Mouse (Mus musculus) left cerebral cortex, adult 8-10 months (tissue): ENCODE measurements around the gene Man2b1. TPM values are rescaled to one million over a fixed set of nuclear protein-coding genes. Genes with fewer than 3 reads are reported as not detected.
"Not testable (repeated sequence)": the region's sequence is repeated elsewhere in the genome, so short reads cannot be mapped to it uniquely, and the experiment has no call there.

ENCODE experiments used
- DNase-seq, 2 experiments: peaks; one replicate each; pipeline ENCODE4 v3.0.0; 2022; ENCODE audit warnings: low spot score in 2 of 2
- microRNA-seq, 2 experiments: library from miRNA; unstranded; fragments of <30 nt; microRNA quantifications; one replicate each; pipeline ENCODE4 v1.2.0; 2022
- total RNA-seq, 4 experiments: library from RNA; stranded (reverse); gene quantifications; 2 replicates each; pipeline ENCODE4 v1.2.4; 2022

The Man2b1 gene
- total RNA-seq, 4 experiments from 2014 or later = 33.3 to 74.2 (median 49.2) TPM

DNA sequence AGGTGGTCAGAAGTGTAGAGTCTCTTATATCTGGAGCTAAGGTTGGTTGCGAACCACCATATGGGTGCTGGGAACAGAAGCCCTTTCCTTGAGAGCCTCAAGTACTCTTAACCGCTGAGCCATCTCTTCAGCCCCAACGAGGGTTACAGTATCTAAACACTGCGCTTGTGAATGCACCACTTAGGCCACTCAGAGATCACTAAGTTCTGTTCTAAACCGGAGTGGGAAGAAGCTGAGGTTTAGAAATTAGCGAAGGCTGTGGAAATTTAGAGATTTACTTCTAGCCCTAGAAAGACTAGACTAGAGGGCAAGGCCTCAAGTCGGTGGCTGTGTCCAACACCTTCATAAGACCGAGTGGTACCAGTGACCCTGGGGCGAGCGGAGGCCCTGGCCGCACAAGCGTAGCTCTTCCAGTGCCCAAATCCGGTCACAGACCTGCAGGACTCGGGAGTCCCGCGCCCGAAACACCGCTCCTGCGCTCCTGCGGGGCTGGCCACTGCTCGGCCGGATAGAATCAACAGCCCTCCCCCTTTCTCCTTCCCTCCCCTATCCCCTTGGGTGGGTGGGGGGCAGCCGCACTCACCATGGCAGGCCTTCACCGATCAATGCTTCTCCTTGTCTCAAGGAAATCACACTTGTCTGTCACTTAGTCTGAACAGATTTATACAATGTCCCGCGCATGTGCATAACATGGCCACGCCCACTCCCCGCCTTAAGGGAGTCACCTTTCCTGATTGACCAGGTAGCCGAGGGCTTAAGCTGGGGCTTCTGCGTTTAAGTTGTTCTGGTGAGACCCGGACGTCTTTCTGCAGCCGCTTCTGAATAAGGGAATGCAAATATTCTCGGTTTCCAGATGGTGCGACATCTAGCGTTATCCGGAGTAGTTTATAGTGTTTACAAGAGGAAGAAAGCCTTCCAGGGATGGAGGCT, 36.2 kb downstream of the Man2b1 start:
- DNase-seq = peak; percentile 68 to 85

DNA sequence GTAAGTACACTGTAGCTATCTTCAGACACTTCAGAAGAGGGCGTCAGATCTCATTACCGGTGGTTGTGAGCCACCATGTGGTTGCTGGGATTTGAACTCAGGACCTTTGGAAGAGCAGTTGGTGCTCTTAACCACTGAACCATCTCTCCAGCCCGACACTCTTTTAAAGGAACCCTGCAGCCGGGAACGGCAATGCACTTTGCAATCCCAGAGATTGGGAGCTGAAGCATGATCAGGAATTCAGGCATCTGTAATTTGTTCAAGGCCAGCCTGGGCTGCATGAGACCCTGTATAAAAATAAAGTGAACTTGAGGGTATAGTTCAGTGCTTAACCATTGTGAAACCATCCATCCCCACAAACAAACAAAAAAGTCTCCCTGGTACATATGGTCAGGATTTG, 37.2 kb downstream of the Man2b1 start:
- not testable (repeated sequence) for DNase-seq

DNA sequence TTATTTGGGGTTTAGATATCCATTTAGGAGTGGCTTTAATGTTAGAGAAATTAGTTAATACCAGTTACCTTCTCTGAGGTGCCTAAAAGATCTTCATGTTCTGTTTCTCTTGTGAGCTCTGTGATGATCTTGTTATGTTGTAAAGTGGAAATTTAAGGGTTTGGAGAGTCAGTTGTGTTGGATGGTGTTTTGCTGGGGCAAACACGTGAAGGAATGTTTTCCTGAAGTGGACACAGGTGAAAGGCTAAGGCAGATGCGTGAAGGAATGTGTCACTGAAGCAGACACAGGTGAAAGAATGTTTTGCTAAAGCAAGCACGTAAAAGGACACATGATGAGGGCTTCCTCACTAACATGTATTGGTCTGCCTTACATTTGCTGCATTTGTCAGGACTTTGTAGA, 39.9 kb downstream of the Man2b1 start, which contains the start of gene Zfp791:
Gene Zfp791 (minus strand): TSS at position 101 of the 400 bp plus-strand sequence.
- DNase-seq = no peak

DNA sequence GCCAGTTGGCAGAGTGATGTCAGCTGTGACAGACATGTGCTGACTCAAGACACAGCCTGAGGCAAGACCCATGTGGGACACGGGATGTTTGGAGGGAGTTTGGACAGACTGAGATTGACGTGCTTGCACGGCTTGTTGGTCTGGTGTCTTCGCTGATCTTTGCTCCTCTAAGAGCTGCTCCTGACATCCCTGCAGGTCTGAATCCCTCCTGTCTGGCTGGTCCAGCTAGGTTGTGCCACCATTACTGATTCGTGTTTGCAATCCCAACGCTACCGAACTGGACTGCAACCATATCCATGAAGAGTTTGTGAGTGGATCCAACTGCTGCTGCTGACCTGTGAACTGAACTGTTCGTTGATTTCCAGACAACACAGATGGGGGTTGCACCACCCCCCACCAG, 40.6 kb downstream of the Man2b1 start:
- DNase-seq = no peak

DNA sequence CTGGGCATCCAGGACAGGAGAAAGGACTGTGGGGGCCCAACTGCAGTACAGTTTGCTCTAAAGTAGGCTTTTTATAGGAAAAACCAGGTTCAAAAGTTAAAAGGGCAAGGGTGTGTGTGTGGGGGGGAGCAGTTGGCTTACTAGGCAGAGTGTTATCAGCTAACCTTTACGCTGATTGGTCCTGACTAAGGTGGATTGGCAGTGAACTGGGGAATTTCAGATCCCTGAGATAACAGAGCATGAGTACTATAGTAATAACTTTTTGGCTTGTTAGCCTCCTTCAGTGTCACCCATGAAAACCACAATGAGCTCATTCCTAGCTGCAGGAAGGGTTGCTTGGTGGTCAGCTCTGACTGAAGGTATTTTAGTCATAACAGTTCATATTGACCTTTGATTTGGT, 49.3 kb downstream of the Man2b1 start:
- no peak for DNase-seq

DNA sequence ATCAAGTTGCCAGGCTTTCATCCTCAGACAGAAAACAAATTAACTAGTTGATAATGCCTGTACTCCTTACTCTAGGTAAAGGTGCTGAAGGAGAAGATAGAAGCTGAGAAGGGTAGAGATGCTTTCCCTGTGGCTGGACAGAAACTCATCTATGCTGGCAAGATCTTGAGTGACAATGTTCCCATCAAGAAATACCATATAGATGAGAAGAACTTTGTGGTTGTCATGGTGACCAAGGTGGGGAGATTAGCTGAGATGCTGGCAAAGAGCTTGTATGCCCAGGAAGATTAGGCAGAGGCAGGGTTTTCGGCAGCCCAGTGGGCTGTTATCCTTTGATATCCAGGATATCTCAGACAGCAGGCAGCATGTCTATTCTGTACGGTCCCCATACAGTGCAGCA, 52.6 kb downstream of the Man2b1 start:
- not testable (repeated sequence) for DNase-seq

DNA sequence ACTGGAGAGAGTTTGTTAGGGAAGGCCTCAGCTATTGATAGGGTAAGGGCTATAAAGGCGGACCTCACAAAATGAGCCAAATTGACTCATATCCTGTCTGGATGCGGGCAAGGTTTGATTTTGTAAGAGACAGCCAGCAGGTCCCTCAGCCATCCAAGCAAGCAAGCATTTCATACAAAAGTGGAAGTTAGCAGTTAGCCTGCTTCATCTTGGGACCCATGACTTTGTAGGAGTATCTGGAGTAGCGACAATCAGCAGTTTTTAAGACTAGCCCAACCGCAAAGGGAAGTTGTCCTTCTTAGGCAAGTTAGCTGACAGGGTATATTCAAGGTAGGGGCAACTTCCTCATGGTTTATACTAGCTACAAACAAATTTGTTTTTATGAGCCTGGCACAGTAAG, 59.4 kb downstream of the Man2b1 start:
- DNase-seq = no peak

Small RNA genes lying within 50 kb of the gene (microRNA-seq; reads per million reads assigned to microRNA genes)
- gene Gm23388 (0 to 0.21 reads per million in 2 experiments), gene Mir7070 (1.3 to 5.7 reads per million in 2 experiments)

Other genes with a start within 250 kb of the Man2b1 start
- 10 to 100 TPM; 72.4 to 90.1 (median 79.4) TPM for gene Rad23a, start 242.6 kb upstream of the Man2b1 start, total RNA-seq
- 100 to 1,000 TPM; 333 to 426 (median 383) TPM for gene Calr, start 236.3 kb upstream of the Man2b1 start, total RNA-seq
- gene Farsa, start 226.3 kb upstream of the Man2b1 start, total RNA-seq = 10 to 100 TPM; 39.6 to 48.5 (median 43.7) TPM
- gene Syce2, start 211.2 kb upstream of the Man2b1 start, total RNA-seq = 1 to 10 TPM; 6.3 to 8.0 (median 6.8) TPM
- 10 to 100 TPM; 29.8 to 43.0 (median 36.5) TPM for gene Gcdh, start 189.3 kb upstream of the Man2b1 start, total RNA-seq
- gene Klf1, start 181.3 kb upstream of the Man2b1 start, total RNA-seq = not detected
- 10 to 100 TPM in 1 of 4 experiments, 1 to 10 TPM in 3; 5.0 to 12.2 (median 7.1) TPM for gene Dnase2a, start 174.7 kb upstream of the Man2b1 start, total RNA-seq
- 10 to 100 TPM; 69.1 to 76.7 (median 74.1) TPM for gene Mast1, start 145.9 kb upstream of the Man2b1 start, total RNA-seq
- 1 to 10 TPM; 1.2 to 1.5 (median 1.3) TPM for gene Rtbdn, start 136.3 kb upstream of the Man2b1 start, total RNA-seq
- gene Gm49661, start 113.8 kb upstream of the Man2b1 start, total RNA-seq = 1 to 10 TPM in 1 of 4 experiments, not detected in 3; 1.8 TPM
- gene Prdx2, start 113.7 kb upstream of the Man2b1 start, total RNA-seq = 100 to 1,000 TPM; 328 to 384 (median 347) TPM
- gene Rnaseh2a, start 113.5 kb upstream of the Man2b1 start, total RNA-seq = 10 to 100 TPM; 45.9 to 60.0 (median 49.6) TPM
- gene Junb, start 104.6 kb upstream of the Man2b1 start, total RNA-seq = 10 to 100 TPM; 39.3 to 88.9 (median 65.7) TPM
- gene Hook2, start 92.7 kb upstream of the Man2b1 start, total RNA-seq = 10 to 100 TPM in 2 of 4 experiments, 1 to 10 TPM in 2; 9.0 to 13.0 (median 10.3) TPM
- gene Best2, start 68.7 kb upstream of the Man2b1 start, total RNA-seq = not detected
- 100 to 1,000 TPM; 126 to 130 (median 127) TPM for gene Asna1, start 58.0 kb upstream of the Man2b1 start, total RNA-seq
- gene Trir, start 56.4 kb upstream of the Man2b1 start, total RNA-seq = 100 to 1,000 TPM; 100 to 127 (median 115) TPM
- 100 to 1,000 TPM; 134 to 186 (median 156) TPM for gene Tnpo2, start 46.4 kb upstream of the Man2b1 start, total RNA-seq
- 10 to 100 TPM; 20.1 to 22.0 (median 21.1) TPM for gene Fbxw9, start 23.2 kb upstream of the Man2b1 start, total RNA-seq
- gene Gm5741, start 15.3 kb upstream of the Man2b1 start, total RNA-seq = not detected
- 10 to 100 TPM; 63.5 to 75.3 (median 64.9) TPM for gene Dhps, start 11.5 kb upstream of the Man2b1 start, total RNA-seq
- 10 to 100 TPM; 51.1 to 64.5 (median 59.6) TPM for gene Wdr83os, start 2.5 kb upstream of the Man2b1 start, total RNA-seq
- 10 to 100 TPM; 20.0 to 35.2 (median 26.5) TPM for gene Wdr83, start 2.0 kb upstream of the Man2b1 start, total RNA-seq
- gene Zfp791, start 39.8 kb downstream of the Man2b1 start, total RNA-seq = 10 to 100 TPM in 1 of 4 experiments, 1 to 10 TPM in 3; 6.5 to 10.2 (median 8.2) TPM
- not detected for gene Cks1brt, start 68.7 kb downstream of the Man2b1 start, total RNA-seq
- gene Olfr371, start 142.7 kb downstream of the Man2b1 start, total RNA-seq = not detected
- gene Orc6, start 216.4 kb downstream of the Man2b1 start, total RNA-seq = 10 to 100 TPM; 25.7 to 30.9 (median 28.3) TPM
- 100 to 1,000 TPM; 121 to 134 (median 127) TPM for gene Vps35, start 216.5 kb downstream of the Man2b1 start, total RNA-seq